Mouse (Mus musculus) liver, embryonic 14.5 days (tissue): ENCODE results near the gene Gm39115.

Source experiments
- CTCF ChIP-seq: IDR thresholded peaks from 2 replicates; pipeline ENCODE4 v1.5.1; 2016; ENCODE audit warnings: antibody characterized with exemption, low read depth, control low read depth
- EP300 ChIP-seq: IDR thresholded peaks from 2 replicates; pipeline ENCODE4 v1.6.1; 2016; ENCODE audit warnings: antibody characterized with exemption, low read depth

- no peak for TF ChIP-seq CTCF
- no peak for TF ChIP-seq EP300
Measured at GRCm38 (mm10) chr7:142096701-142097100, 39.1 kb downstream of the Gm39115 start.
